Mouse (Mus musculus) lung, postnatal 0 days (tissue): ENCODE measurements around the gene Oprm1.

Source experiments
- CTCF ChIP-seq: IDR thresholded peaks from 2 replicates; pipeline ENCODE4 v1.5.1; 2016; ENCODE audit warnings: antibody characterized with exemption, mild to moderate bottlenecking
- EP300 ChIP-seq: IDR thresholded peaks from 2 replicates; pipeline ENCODE4 v1.6.1; 2016; ENCODE audit warnings: antibody characterized with exemption, mild to moderate bottlenecking, control low read depth

DNA sequence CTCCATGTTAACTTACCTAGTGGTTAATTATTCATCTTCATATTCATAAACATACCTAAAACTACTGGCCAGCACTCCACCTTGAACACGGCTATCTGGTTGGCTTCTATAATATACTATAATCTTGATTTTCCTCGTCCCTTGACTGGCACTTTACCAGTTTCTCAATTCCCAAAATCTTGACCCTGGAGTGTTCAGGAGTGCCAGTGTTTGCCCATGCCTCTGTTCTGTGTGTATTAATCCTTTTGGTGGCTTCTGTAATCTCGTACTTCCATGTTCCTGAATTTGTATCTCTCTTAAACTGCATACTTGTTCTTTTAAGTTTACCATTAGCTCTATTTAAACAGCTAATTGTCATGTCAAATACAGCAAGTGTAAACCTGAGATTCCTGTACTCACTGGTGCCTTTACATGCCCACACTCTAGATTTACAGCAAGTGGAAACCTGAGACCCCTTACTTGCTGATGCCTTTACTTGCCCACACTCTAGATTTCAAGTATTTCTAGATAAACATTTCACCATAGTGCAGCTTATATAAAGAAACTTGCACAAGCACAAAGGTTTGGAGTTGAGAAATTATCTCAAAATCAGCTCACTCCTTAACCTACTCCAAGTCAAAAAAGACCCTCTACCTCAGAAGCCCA lies 138.5 kb downstream of the Oprm1 start:
- TF ChIP-seq EP300 (peak; percentile 30), CTCF (no peak)
